Mouse (Mus musculus) liver, embryonic 14.5 days (tissue): ENCODE results near the gene Nab1.

Experiments
- CTCF ChIP-seq: IDR thresholded peaks from 2 replicates; pipeline ENCODE4 v1.5.1; 2016; ENCODE audit warnings: antibody characterized with exemption, low read depth, control low read depth
- EP300 ChIP-seq: IDR thresholded peaks from 2 replicates; pipeline ENCODE4 v1.6.1; 2016; ENCODE audit warnings: antibody characterized with exemption, low read depth

DNA sequence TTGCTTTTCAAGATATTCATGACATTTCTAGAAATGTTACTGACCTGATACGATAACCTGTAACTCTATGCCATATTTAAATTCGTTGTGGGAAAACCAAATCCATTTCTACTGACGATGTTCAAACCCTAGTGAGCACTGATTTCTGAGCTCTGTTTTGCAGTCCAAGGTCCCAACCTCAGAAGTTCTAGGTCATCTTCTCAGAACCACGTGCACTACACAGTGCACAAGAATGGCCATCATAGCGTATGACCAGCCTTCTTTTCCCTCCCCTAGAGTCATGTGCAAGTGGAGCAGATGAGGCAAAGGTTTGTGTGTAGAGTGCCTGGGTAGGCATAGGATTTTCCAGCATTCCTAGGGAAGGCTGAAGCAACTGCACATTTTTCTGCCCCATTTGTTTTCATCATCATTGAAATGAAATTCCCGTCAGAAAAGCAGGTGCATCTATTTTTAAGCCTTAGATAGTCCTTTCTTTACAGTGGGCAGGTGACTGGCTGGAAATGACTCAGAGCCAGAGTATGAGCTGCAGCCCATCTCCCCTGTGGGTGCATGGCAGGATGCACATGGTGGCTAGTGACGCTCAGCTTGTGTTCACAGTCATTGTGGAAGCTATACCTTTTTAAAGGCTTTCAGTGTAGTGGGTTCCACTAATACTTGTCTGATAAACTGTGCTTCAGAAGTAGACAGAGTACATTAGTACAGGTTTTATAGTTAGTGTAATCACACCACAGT, 81.2 kb downstream of the Nab1 start:
- TF ChIP-seq CTCF: no peak
- no peak for TF ChIP-seq EP300
